Mouse (Mus musculus) liver, embryonic 14.5 days (tissue): ENCODE results near the gene Rdh12. TPM values are rescaled to one million over a fixed set of nuclear protein-coding genes. Genes with fewer than 3 reads are reported as not detected.

Experiments
- ATAC-seq: fragments of 200-750 bp; cut with Nextera tagmentation; 2 replicates; pipeline ENCODE4 v1.8.0; 2017; ENCODE audit warnings: moderate number of reproducible peaks, mild to moderate bottlenecking, moderate library complexity; ENCODE audit not compliant: insufficient read depth
- DNase-seq, 3 experiments: peaks; one replicate each; pipeline ENCODE4 v3.0.0-alpha.2; 2012 to 2013; ENCODE audit warnings: low read depth in 3 of 3, low spot score in 3 of 3
- H3K27ac ChIP-seq: fragments of 300-500 bp; sonication (generic); 2 replicates; pipeline ENCODE4 v1.5.1; 2014; ENCODE audit warnings: moderate library complexity, mild to moderate bottlenecking, control low read depth, inconsistent platforms
- H3K27me3 ChIP-seq: fragments of 300-500 bp; sonication (generic); 2 replicates; pipeline ENCODE4 v1.6.1; 2014; ENCODE audit warnings: mild to moderate bottlenecking, low read length, moderate library complexity; ENCODE audit not compliant: control insufficient read depth, insufficient read depth
- H3K36me3 ChIP-seq: fragments of 300-500 bp; sonication (generic); replicated peaks from 2 replicates; pipeline ENCODE4 v1.6.1; 2014; ENCODE audit warnings: low read depth; ENCODE audit not compliant: control insufficient read depth, insufficient read depth
- H3K4me1 ChIP-seq, 2 experiments: fragments of 200-500 bp in 1 of 2; fragments of 300-500 bp in 1 of 2; sonication (generic) in 1 of 2; replicated peaks; 2 replicates each; pipeline ENCODE4 v1.6.1; 2012 to 2014; ENCODE audit warnings: antibody characterized with exemption in 1 of 2, inconsistent platforms in 1 of 2, low read length in 1 of 2; ENCODE audit not compliant: control insufficient read depth in 2 of 2, insufficient read depth in 2 of 2
- H3K4me2 ChIP-seq: fragments of 300-500 bp; sonication (generic); 2 replicates; pipeline ENCODE4 v1.6.1; 2014; ENCODE audit warnings: low read depth, mild to moderate bottlenecking, control low read depth, moderate library complexity
- H3K4me3 ChIP-seq, 2 experiments: fragments of 200-500 bp in 1 of 2; fragments of 300-500 bp in 1 of 2; sonication (generic) in 1 of 2; 2 replicates each; pipeline ENCODE4 v1.5.1; 2012 to 2014; ENCODE audit warnings: low read depth in 2 of 2, low read length in 2 of 2, mild to moderate bottlenecking in 2 of 2, control low read depth in 1 of 2, inconsistent platforms in 1 of 2, moderate library complexity in 1 of 2; ENCODE audit not compliant: insufficient read depth in 1 of 2
- H3K9ac ChIP-seq: fragments of 300-500 bp; sonication (generic); replicated peaks from 2 replicates; pipeline ENCODE4 v1.6.1; 2014; ENCODE audit warnings: mild to moderate bottlenecking, control low read depth, moderate library complexity
- H3K9me3 ChIP-seq: fragments of 300-500 bp; sonication (generic); 2 replicates; pipeline ENCODE4 v1.6.1; 2016; ENCODE audit warnings: low read length, mixed read lengths; ENCODE audit not compliant: control insufficient read depth
- CTCF ChIP-seq: IDR thresholded peaks from 2 replicates; pipeline ENCODE4 v1.5.1; 2016; ENCODE audit warnings: antibody characterized with exemption, low read depth, control low read depth
- EP300 ChIP-seq: IDR thresholded peaks from 2 replicates; pipeline ENCODE4 v1.6.1; 2016; ENCODE audit warnings: antibody characterized with exemption, low read depth
- WGBS: fragments of 180-500 bp; shearing (Covaris S2); extraction: QIAGEN DNeasy Blood & Tissue Kit; methylation state at CpG from one replicate; pipeline ENCODE4 v1.1.7; 2014; ENCODE audit not compliant: insufficient replicate concordance; 5-methylcytosine and 5-hydroxymethylcytosine counted together
- polyA plus RNA-seq, 2 experiments: library from polyadenylated mRNA; depleted of rRNA in 1 of 2; stranded (reverse) in 1 of 2; unstranded in 1 of 2; fragments of >200 nt; fragmentation: Nextera tagmentation in 1 of 2; extraction: Ambion mirVana in 1 of 2; gene quantifications; 2 replicates each; pipeline versions ENCODE4 v1.2.1 to v1.2.3; 2012 to 2014

The Rdh12 gene
- polyA plus RNA-seq, 2 experiments: 0.31 to 0.37 TPM

DNA sequence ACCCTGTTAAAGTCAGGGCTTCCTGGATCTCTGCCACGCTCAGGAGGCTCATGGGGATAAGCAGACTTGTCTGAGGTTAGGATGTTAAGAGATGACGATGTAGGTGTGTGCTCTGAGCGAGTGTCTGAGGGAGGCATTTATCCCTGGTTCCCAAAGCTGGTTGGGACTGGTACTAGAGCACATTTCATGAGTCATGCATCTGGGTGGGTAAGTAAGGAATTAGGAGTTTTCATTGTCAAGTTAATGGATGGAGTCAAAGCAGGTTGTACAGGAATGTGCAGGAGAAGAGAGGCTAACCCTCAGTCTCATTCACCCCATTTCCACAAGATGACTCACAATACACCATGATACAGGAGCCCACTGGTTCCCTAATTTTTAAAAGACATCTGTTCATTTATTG lies 39.4 kb downstream of the Rdh12 start:
- Histone ChIP-seq H3K4me3 (no peak overlapping the region), H3K27ac (no peak overlapping the region), H3K4me1 (no peaks in the 10 kb centered on the region), H3K36me3 (peaks cover 14% of the 10 kb centered on the region), H3K27me3 (no peaks in the 10 kb centered on the region), H3K9me3 (no peaks in the 10 kb centered on the region), H3K4me2 (no peak overlapping the region), H3K9ac (no peak overlapping the region)
- TF ChIP-seq CTCF: no peak
- TF ChIP-seq EP300: no peak
- DNase-seq (no peak), ATAC-seq (no peak)
- WGBS: 68% methylated on average over 3 of the region's 3 CpGs

- Histone ChIP-seq H3K4me2 (no peak overlapping the region), H3K36me3 (peaks cover 10% of the 10 kb centered on the region), H3K4me1 (no peaks in the 10 kb centered on the region), H3K27me3 (no peaks in the 10 kb centered on the region), H3K9ac (no peak overlapping the region), H3K4me3 (no peak overlapping the region), H3K9me3 (no peaks in the 10 kb centered on the region), H3K27ac (no peak overlapping the region)
- DNase-seq (no peak), ATAC-seq (no peak)
- WGBS: 79% methylated on average over 9 of the region's 9 CpGs
- TF ChIP-seq EP300: no peak
- TF ChIP-seq CTCF: no peak
Measured at GRCm38 (mm10) chr12:79253294-79254053, 44.8 kb downstream of the Rdh12 start.

DNA sequence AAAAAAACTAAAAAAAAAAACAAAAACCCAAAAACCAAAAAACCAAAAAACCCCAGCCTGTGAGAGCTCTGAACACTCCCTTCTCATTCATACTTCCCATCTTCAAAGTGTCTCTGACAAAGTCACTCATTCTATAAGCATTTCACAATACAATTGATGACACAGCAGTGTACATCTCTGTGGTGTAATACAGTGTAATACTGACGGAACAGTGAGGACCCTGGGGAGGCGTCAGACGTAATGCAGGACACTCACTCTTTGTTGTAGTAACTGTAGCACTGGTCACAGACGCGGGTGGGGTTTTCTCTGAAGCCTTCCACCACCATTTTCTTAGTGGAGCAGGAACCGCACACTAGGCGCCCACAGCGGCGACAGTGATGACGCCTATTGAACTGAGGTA lies 46.3 kb downstream of the Rdh12 start:
- ATAC-seq (no peak), DNase-seq (peak in 1 of 3 experiments; percentile 14)
- peaks cover 13% of the 10 kb centered on the region for H3K36me3 ChIP-seq
- no peak overlapping the region for H3K4me2 ChIP-seq
- WGBS: 83% methylated on average over 10 of the region's 10 CpGs
- H3K27ac ChIP-seq: no peak overlapping the region
- no peaks in the 10 kb centered on the region for H3K4me1 ChIP-seq
- no peaks in the 10 kb centered on the region for H3K9me3 ChIP-seq
- no peak overlapping the region for H3K9ac ChIP-seq
- no peak overlapping the region for H3K4me3 ChIP-seq
- no peaks in the 10 kb centered on the region for H3K27me3 ChIP-seq
- TF ChIP-seq EP300 (no peak), CTCF (no peak)

DNA sequence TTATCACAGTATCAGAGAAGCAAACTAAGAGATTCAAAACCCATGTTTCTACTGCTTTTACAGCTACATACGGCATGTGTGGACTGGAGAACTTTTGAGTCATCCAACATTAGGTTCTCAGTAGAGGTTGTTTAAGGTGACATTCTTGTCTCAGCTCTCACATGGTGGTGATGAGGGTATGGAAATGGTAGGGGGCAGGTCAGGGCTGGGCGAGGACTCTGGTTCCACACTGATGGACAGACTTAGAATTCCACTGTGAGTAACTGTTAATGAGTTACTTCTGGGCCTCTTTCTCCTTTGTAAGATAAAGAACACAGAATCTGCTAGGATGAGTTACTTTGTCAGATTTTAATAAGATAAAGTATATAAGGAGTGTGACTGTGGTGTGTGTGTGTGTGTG lies 51.4 kb downstream of the Rdh12 start:
- TF ChIP-seq EP300 (no peak), CTCF (no peak)
- Histone ChIP-seq H3K4me3 (no peak overlapping the region), H3K27me3 (no peaks in the 10 kb centered on the region), H3K4me1 (no peaks in the 10 kb centered on the region), H3K36me3 (peaks cover 13% of the 10 kb centered on the region), H3K27ac (no peak overlapping the region), H3K9ac (no peak overlapping the region), H3K9me3 (no peaks in the 10 kb centered on the region), H3K4me2 (no peak overlapping the region)
- WGBS: 75% methylated on average over 2 of the region's 2 CpGs
- DNase-seq: no peak
- no peak for ATAC-seq

GRCm38 (mm10) chr12:79261035-79261434 lies 52.3 kb downstream of the Rdh12 start:
- WGBS: 61% methylated on average over 5 of the region's 5 CpGs
- H3K36me3 ChIP-seq: peaks cover 16% of the 10 kb centered on the region
- no peak overlapping the region for H3K4me2 ChIP-seq
- H3K9me3 ChIP-seq: no peaks in the 10 kb centered on the region
- no peaks in the 10 kb centered on the region for H3K27me3 ChIP-seq
- peak; percentile 53 for TF ChIP-seq CTCF
- TF ChIP-seq EP300: no peak
- DNase-seq (no peak), ATAC-seq (no peak)
- no peak overlapping the region for H3K9ac ChIP-seq
- H3K4me3 ChIP-seq: no peak overlapping the region
- H3K27ac ChIP-seq: no peak overlapping the region
- H3K4me1 ChIP-seq: no peaks in the 10 kb centered on the region

Other genes with a start within 250 kb of the Rdh12 start
- gene Tmem229b, start 201.3 kb upstream of the Rdh12 start, polyA plus RNA-seq (2012; rRNA removed): 2.0 and 2.4 TPM in 2 replicates
- gene Tmem229b, start 201.3 kb upstream of the Rdh12 start, polyA plus RNA-seq (2014; fragmentation: Nextera tagmentation; extraction: Ambion mirVana): 2.0 and 2.7 TPM in 2 replicates
- 0.14 and 0.15 TPM in 2 replicates for gene Plekhh1, start 179.8 kb upstream of the Rdh12 start, polyA plus RNA-seq (2012; rRNA removed)
- gene Plekhh1, start 179.8 kb upstream of the Rdh12 start, polyA plus RNA-seq (2014; fragmentation: Nextera tagmentation; extraction: Ambion mirVana): 0.05 TPM in 1 of 2 replicates, not detected in the other
- gene Pigh, start 119.3 kb upstream of the Rdh12 start, polyA plus RNA-seq (2012; rRNA removed): 3.1 and 5.8 TPM in 2 replicates
- 5.2 and 5.5 TPM in 2 replicates for gene Pigh, start 119.3 kb upstream of the Rdh12 start, polyA plus RNA-seq (2014; fragmentation: Nextera tagmentation; extraction: Ambion mirVana)
- 0.04 TPM in 1 of 2 replicates, not detected in the other for gene Arg2, start 78.1 kb upstream of the Rdh12 start, polyA plus RNA-seq (2012; rRNA removed)
- 0.09 TPM in 1 of 2 replicates, not detected in the other for gene Arg2, start 78.1 kb upstream of the Rdh12 start, polyA plus RNA-seq (2014; fragmentation: Nextera tagmentation; extraction: Ambion mirVana)
- gene Vti1b, start 36.2 kb upstream of the Rdh12 start, polyA plus RNA-seq (2012; rRNA removed): 9.5 and 16.0 TPM in 2 replicates
- 34.9 and 35.2 TPM in 2 replicates for gene Vti1b, start 36.2 kb upstream of the Rdh12 start, polyA plus RNA-seq (2014; fragmentation: Nextera tagmentation; extraction: Ambion mirVana)
- gene Rdh11, start 16.6 kb upstream of the Rdh12 start, polyA plus RNA-seq (2012; rRNA removed): 13.3 and 16.0 TPM in 2 replicates
- gene Rdh11, start 16.6 kb upstream of the Rdh12 start, polyA plus RNA-seq (2014; fragmentation: Nextera tagmentation; extraction: Ambion mirVana): 18.5 and 21.9 TPM in 2 replicates
- gene Zfyve26, start 87.4 kb downstream of the Rdh12 start, polyA plus RNA-seq (2012; rRNA removed): 7.7 and 12.5 TPM in 2 replicates
- 7.0 and 7.6 TPM in 2 replicates for gene Zfyve26, start 87.4 kb downstream of the Rdh12 start, polyA plus RNA-seq (2014; fragmentation: Nextera tagmentation; extraction: Ambion mirVana)
- gene Rad51b, start 88.4 kb downstream of the Rdh12 start, polyA plus RNA-seq (2012; rRNA removed): 1.6 and 2.3 TPM in 2 replicates
- gene Rad51b, start 88.4 kb downstream of the Rdh12 start, polyA plus RNA-seq (2014; fragmentation: Nextera tagmentation; extraction: Ambion mirVana): 5.1 and 5.5 TPM in 2 replicates